In the genomic region with DNA sequence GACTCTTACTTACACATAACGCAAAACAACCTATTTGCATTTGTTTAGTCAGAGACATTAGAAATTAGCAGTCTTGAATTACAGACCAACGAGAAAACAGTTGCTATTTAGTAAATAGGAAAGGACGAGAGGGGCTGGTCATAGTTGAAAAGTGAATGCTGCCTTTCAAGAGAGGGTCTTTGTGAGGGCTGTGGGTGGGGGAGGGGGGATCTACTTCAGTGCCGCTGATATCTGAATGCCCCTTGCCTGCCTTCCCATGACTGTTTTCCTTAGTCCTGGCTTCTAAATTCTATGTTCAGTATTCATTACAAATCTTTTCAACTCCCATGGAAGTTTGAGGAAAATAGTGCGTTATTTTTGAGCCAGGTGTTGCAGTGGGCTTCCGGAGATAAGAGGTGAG, we compare ENCODE assay signal across 10 mouse cellular contexts. TPM values are rescaled to one million over a fixed set of nuclear protein-coding genes. Genes with fewer than 3 reads are reported as not detected.
DNase-seq lines count a peak whose midpoint lies in the region; ATAC-seq and TF ChIP-seq lines count a peak whose summit lies in the region.
"Had no signal": no experiment of that assay in that cellular context is flagged by ENCODE, and none has a peak within 500 bp of the region (broad histone marks: within the 10 kb centered on the region; RNA-seq: fewer than 3 reads in every experiment).

No protein-coding gene starts in this region.

- DNase-seq in heart, adult 8-10 months (ENCODE audit: low spot score) = no peak
- no peak for DNase-seq in heart, postnatal 0 days (ENCODE audit: low spot score)
- no peak for DNase-seq in layer of hippocampus, adult 9-11 months
- DNase-seq in kidney, adult 18-20 months = no peak
- DNase-seq in lung, postnatal 4 days = no peak
- DNase-seq: thymus, postnatal 36 days had no signal

- no peak overlapping the region for H3K27ac ChIP-seq in heart, embryonic 11.5 days (ENCODE audit: low read depth, low read length)
- no peak overlapping the region for H3K27ac ChIP-seq in embryonic facial prominence, embryonic 15.5 days (replicated peaks)
- H3K27ac ChIP-seq in heart, postnatal 0 days (ENCODE audit: low read depth) = peak overlapping the region; percentile 47
- H3K27ac ChIP-seq in midbrain, embryonic 13.5 days = peak overlapping the region; percentile 47; the same call in 1 of the 2 replicates

- TF ChIP-seq CTCF in heart, postnatal 0 days (IDR thresholded peaks at IDR 0.05; ENCODE audit: low read depth) = no peak

- 41% methylated on average over 6 of the region's 6 CpGs for WGBS in heart, embryonic 11.5 days (ENCODE audit: insufficient replicate concordance)
- WGBS in embryonic facial prominence, embryonic 15.5 days = 54% methylated on average over 6 of the region's 6 CpGs
- 42% methylated on average over 6 of the region's 6 CpGs for WGBS in heart, postnatal 0 days
- WGBS in midbrain, embryonic 13.5 days = 36% methylated on average over 6 of the region's 6 CpGs

- H3K9me3 ChIP-seq in heart, embryonic 11.5 days (replicated peaks; ENCODE audit: control insufficient read depth, low read length) = no peaks in the 10 kb centered on the region
- no peaks in the 10 kb centered on the region for H3K9me3 ChIP-seq in embryonic facial prominence, embryonic 15.5 days (replicated peaks)
- no peaks in the 10 kb centered on the region for H3K9me3 ChIP-seq in heart, postnatal 0 days (replicated peaks; ENCODE audit: control insufficient read depth, low read length)
- no peaks in the 10 kb centered on the region for H3K9me3 ChIP-seq in midbrain, embryonic 13.5 days

- no peaks in the 10 kb centered on the region for H3K27me3 ChIP-seq in heart, embryonic 11.5 days (ENCODE audit: control insufficient read depth, insufficient read depth, low read length)
- H3K27me3 ChIP-seq in embryonic facial prominence, embryonic 15.5 days = no peaks in the 10 kb centered on the region
- H3K27me3 ChIP-seq in heart, postnatal 0 days (ENCODE audit: control insufficient read depth, insufficient read depth, low read length) = no peaks in the 10 kb centered on the region
- no peaks in the 10 kb centered on the region for H3K27me3 ChIP-seq in midbrain, embryonic 13.5 days

- no peak for ATAC-seq in heart, embryonic 11.5 days (replicated peaks; ENCODE audit: insufficient number of reproducible peaks, low FRiP score, low TSS enrichment)
- ATAC-seq in embryonic facial prominence, embryonic 15.5 days (ENCODE audit: insufficient number of reproducible peaks, low FRiP score, low TSS enrichment, low read depth) = no peak
- no peak for ATAC-seq in heart, postnatal 0 days (ENCODE audit: insufficient read depth, low read depth)
- ATAC-seq in midbrain, embryonic 13.5 days = no peak
- ATAC-seq: lung, postnatal 0 days had no signal

- H3K4me3 ChIP-seq in heart, embryonic 11.5 days (ENCODE audit: low read depth, low read length) = no peak overlapping the region
- H3K4me3 ChIP-seq in embryonic facial prominence, embryonic 15.5 days (replicated peaks) = no peak overlapping the region
- 0 out of 2 replicates have a peak overlapping the region, but pooled peaks have one; percentile 3 for H3K4me3 ChIP-seq in heart, postnatal 0 days (ENCODE audit: low read depth, low read length)
- no peak overlapping the region for H3K4me3 ChIP-seq in midbrain, embryonic 13.5 days (replicated peaks)

- no peak overlapping the region for H3K9ac ChIP-seq in heart, embryonic 11.5 days (ENCODE audit: low read depth, low read length)
- H3K9ac ChIP-seq in embryonic facial prominence, embryonic 15.5 days = no peak overlapping the region
- 0 out of 2 replicates have a peak overlapping the region, but pooled peaks have one; percentile 17 for H3K9ac ChIP-seq in heart, postnatal 0 days (replicated peaks; ENCODE audit: low read depth, low read length)
- peak overlapping the region; percentile 23; the same call in 1 of the 2 replicates for H3K9ac ChIP-seq in midbrain, embryonic 13.5 days (replicated peaks)

- TF ChIP-seq EP300 in heart, postnatal 0 days (IDR thresholded peaks at IDR 0.05; ENCODE audit: low read depth) = no peak

- H3K4me1 ChIP-seq in heart, embryonic 11.5 days (ENCODE audit: control insufficient read depth, insufficient read depth, low read length) = peaks cover 27% of the 10 kb centered on the region
- H3K4me1 ChIP-seq in embryonic facial prominence, embryonic 15.5 days = peaks cover 7% of the 10 kb centered on the region; the same call in 1 of the 2 replicates
- peaks cover 24% of the 10 kb centered on the region for H3K4me1 ChIP-seq in heart, postnatal 0 days (ENCODE audit: control insufficient read depth, insufficient read depth)
- peaks cover 47% of the 10 kb centered on the region for H3K4me1 ChIP-seq in midbrain, embryonic 13.5 days (replicated peaks)

- peak overlapping the region; percentile 31 for H3K4me2 ChIP-seq in heart, embryonic 11.5 days
- H3K4me2 ChIP-seq in embryonic facial prominence, embryonic 15.5 days (replicated peaks) = peak overlapping the region; percentile 23
- H3K4me2 ChIP-seq in heart, postnatal 0 days (ENCODE audit: low read depth, low read length) = peak overlapping the region; percentile 43
- H3K4me2 ChIP-seq in midbrain, embryonic 13.5 days (replicated peaks) = peak overlapping the region; percentile 41

- no peaks in the 10 kb centered on the region for H3K36me3 ChIP-seq in heart, embryonic 11.5 days (ENCODE audit: control insufficient read depth, insufficient read depth, low read length)
- no peaks in the 10 kb centered on the region for H3K36me3 ChIP-seq in embryonic facial prominence, embryonic 15.5 days
- no peaks in the 10 kb centered on the region for H3K36me3 ChIP-seq in heart, postnatal 0 days (replicated peaks; ENCODE audit: control insufficient read depth, insufficient read depth, low read length)
- peaks cover 10% of the 10 kb centered on the region for H3K36me3 ChIP-seq in midbrain, embryonic 13.5 days

RNA-seq across cellular contexts. Expression of gene Cxadr, which starts 12.7 kb away (rescaled TPM):
- 24.5 and 28.1 TPM in 2 replicates for polyA plus RNA-seq in heart, embryonic 11.5 days (2014; fragmentation: Nextera tagmentation; extraction: Ambion mirVana)
- total RNA-seq in heart, adult 8-10 months (2022) = 10 to 100 TPM; 30.6 to 50.2 (median 38.4) TPM
- 18.2 and 20.3 TPM in 2 replicates for polyA plus RNA-seq in embryonic facial prominence, embryonic 15.5 days (2015; fragmentation: Nextera tagmentation; extraction: Ambion mirVana)
- total RNA-seq in heart, postnatal 0 days (2014; rRNA removed; ENCODE audit: low replicate concordance) = 37.1 and 79.9 TPM in 2 replicates
- 22.6 and 23.3 TPM in 2 replicates for polyA plus RNA-seq in heart, postnatal 0 days (2015; fragmentation: Nextera tagmentation; extraction: Ambion mirVana)
- 135 and 153 TPM in 2 replicates for polyA plus RNA-seq in midbrain, embryonic 13.5 days (2015; fragmentation: Nextera tagmentation; extraction: Ambion mirVana)

Comparison
In these comparisons a context has a peak if more than half of its experiments do, and no peak if none do; other contexts are left out.
1. H3K27ac ChIP-seq: peak in heart, postnatal 0 days (single experiment) and midbrain, embryonic 13.5 days (single experiment); none in heart, embryonic 11.5 days (single experiment) and embryonic facial prominence, embryonic 15.5 days (single experiment).
2. H3K9ac ChIP-seq: peak in heart, postnatal 0 days (single experiment) and midbrain, embryonic 13.5 days (single experiment); none in heart, embryonic 11.5 days (single experiment) and embryonic facial prominence, embryonic 15.5 days (single experiment).
3. Peak in every context shown above with its lines, with median percentiles within 50 percentile points of each other: H3K4me2 ChIP-seq.